Mouse (Mus musculus) A20 (cell line): Measurements from ENCODE around the gene Capn10.
"Not testable (repeated sequence)": the region's sequence is repeated elsewhere in the genome, so short reads cannot be mapped to it uniquely, and the experiment has no call there.

Experiments
- DNase-seq: peaks from one replicate; pipeline ENCODE4 v3.0.0-alpha.2; 2011; ENCODE audit warnings: low read depth, low spot score

Gene Capn10

GRCm38 (mm10) chr1:92919775-92920174 is 14.4 kb upstream of the Capn10 start:
- DNase-seq, result no peak

DNA sequence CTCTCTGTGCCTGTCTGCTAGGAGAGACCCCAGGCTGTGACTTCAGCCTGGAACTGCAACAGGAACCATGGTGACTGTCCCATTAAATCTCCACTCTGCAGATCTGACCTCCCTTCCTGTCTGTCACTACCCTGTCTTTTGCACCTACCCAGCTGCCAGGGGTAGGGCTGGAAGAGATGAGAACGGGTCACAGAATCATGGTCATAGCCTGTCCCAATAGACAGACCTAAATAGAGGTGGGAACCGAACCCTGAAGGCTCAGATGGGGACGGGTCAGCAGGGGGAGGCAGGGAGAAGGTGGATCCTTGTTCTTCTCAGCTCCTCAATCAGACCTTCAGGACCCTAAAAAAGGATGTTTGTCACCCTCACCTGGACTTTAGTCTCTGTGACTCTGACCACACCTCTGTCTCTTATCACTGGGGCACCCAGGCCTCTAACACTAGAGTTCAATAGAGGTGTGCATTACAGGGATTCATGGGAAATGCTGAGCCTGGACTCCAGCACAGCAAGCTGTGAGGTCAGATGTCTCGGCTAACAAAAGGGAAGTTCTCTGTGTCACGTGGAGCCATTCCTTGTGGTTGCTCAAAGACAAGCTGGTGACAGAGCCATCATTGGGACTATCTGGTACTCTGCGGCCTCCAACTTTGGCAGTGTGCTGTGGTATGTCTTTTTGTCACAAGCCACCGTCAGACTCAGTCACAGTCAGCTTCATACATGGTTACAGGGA is 13.5 kb upstream of the Capn10 start:
- DNase-seq, result no peak

GRCm38 (mm10) chr1:92921496-92921895 is 12.7 kb upstream of the Capn10 start:
- no peak for DNase-seq

GRCm38 (mm10) chr1:92930171-92930706 is 3.9 kb upstream of the Capn10 start:
- no peak for DNase-seq

GRCm38 (mm10) chr1:92933611-92934010 is 565 bp upstream of the Capn10 start:
- DNase-seq, result no peak

DNA sequence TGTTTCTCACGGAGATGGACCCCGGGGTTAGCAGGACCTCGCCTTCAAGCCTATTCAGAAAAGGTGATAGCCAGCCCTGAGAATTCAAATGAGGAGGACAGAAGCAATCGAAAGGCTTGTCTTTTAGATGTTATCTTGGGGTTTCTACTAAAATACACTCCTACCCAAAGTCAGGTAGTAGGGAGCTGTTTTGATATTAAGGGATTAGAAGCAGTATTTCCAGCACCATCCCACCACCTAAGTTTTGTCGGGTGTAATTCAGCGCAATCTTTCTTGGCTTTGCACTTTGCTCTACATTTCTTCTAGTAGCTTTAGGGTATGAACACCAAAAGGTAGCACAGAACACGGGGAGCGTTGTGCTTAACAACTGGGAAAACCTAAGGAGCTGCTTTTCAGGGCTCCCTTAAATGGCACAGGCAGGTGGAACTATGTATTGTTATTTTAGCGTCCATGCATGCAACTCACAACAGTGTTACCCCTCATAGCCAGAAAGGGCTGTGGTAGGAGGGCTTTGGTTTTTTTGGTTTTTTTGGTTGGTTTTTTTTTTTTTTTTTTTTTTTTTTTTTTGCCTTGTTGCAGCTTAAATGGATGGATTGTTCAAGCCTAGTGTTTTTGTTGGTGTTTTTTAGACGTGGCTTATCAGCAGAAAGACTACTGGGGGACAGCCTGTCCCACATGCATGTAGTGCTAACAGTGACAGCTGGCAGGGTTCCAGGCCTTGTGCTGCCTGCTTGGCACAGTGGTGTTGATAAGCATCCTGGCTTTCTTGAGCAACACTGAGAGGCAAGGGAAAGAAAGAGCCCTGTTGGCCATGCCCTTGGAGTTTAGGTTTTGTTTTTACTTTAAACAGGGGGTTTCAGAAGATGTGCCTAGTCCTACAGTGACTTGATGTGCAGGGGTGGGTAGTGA is 1.1 kb downstream of the Capn10 start:
- peak; percentile 37 for DNase-seq

- peak; percentile 20 for DNase-seq
These were observed 1.8 kb downstream of the Capn10 start for GRCm38 (mm10) chr1:92935977-92936376.

GRCm38 (mm10) chr1:92936467-92936866 is 2.3 kb downstream of the Capn10 start:
- no peak for DNase-seq

GRCm38 (mm10) chr1:92937797-92938196 is 3.6 kb downstream of the Capn10 start:
- no peak for DNase-seq

DNA sequence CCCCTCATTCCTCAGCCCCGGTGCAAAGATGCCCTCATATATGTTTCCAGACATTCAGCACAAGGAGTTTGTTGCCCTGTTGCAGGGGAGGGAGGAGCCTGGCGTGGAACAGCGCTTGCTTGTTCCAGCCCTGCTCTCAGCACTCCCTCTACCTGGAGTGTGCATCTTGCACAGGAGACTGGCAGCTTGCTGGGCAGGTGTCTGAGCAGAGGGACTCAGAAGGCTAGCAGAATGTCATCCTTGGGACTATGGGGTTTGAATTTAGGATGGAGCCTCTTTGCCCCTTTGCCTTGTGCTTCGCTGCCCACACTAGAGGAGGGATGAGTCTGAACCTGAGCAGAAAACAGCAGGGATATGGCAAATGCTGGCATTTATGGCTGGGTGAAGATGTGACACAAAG is 5.6 kb downstream of the Capn10 start:
- no peak for DNase-seq

- no peak for DNase-seq
These were observed 9.2 kb downstream of the Capn10 start for GRCm38 (mm10) chr1:92943219-92943989.

DNA sequence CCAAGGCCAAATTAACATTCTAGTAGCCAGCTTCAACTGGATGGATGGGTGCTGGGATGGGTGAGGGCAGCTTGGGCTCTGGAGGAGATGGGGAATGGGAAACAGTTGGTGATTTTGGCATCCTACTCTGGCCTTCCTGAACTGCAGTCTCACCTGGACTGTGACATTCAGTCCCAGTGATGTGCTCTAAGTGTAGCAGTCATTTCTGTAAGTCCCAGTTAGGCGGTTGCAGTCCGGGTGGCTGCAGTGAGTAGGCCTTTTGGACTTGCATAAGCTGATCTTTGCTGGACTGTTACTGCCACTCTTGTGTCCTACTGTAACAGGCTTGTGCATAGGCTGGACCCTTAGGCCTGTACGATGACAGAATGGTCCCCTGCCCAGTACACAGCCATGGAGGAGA is 13.8 kb downstream of the Capn10 start:
- no peak for DNase-seq

DNA sequence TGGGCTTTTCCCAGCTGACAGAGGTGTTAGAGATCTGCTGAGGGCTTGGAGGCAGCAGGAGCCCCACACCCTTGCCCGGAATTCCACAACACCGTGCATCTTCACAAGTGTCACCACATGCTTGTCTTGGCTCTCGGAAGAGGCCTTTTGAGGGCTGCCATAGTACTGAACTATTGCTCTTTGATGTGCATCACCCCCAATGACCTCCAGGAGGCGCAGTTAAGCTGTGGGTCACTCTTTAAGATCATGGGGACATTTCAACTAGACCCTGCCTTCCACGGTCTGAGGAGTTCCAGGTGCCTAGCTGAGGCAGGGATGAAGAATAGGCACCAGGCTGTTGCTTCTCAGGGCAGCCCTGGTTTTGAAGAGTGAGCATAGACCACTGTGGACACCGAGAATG is 15.2 kb downstream of the Capn10 start:
- peak; percentile 49 for DNase-seq

- no peak for DNase-seq
These were observed 16.4 kb downstream of the Capn10 start, which contains the start of gene Gpr35 for GRCm38 (mm10) chr1:92950607-92951006. Gene Gpr35 (plus strand): TSS chr1:92950865.

GRCm38 (mm10) chr1:92953641-92954040 is 19.5 kb downstream of the Capn10 start:
- DNase-seq, result no peak

DNA sequence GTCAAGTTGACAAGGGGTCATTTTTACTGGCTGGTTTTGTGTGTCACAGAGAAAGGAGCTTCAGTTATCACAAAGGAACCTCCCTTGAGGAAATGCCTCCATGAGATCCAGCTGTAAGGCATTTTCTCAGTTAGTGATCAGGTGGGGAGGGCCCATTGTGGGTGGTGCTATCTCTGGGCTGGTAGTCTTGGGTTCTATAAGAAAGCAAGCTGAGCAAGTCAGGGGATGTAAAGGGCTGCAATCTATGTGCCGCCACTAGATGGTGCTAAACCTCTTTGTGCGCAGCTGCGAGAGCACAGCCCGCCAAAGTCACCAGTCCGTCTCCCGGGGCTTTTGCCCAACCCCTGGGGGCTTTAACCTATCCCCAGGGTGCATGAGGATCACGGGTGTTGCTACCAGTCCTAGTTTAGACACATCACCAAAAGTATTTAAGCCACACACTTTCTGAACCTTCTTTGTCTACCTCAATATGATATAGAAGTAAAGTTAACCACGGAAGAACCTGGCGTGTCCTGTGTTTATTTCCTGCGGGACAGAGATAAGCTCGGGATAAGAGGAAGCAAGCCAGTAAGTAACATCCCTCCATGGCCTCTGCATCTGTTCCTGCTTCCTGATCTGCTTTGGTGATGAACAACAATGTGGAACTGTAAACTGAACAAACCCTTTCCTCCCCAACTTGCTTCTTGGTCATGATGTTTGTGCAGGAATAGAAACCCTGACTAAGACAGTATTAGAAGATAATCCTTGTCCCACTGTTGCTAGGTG is 22.6 kb downstream of the Capn10 start:
- DNase-seq, result peak; percentile 20

DNA sequence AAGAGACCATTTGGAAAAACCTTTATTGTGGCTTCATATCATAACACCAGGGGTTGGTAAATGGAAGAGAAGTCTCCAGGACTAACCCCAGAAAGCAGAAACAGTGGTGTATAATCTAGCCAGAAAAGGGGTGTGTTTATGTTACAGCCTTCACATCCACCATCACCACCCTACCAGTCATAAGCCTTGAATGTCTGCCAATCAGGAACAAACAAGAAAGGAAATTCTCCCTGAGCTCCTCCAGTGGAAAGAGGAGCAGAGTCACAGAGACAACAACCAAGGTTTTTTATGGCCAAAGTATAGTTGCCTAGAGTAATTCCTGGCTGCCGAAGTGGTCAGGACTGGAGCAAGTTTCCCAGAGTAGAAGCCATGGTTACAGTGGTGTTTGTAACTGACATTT is 24.8 kb downstream of the Capn10 start:
- no peak for DNase-seq

GRCm38 (mm10) chr1:92970791-92971190 is 36.6 kb downstream of the Capn10 start:
- not testable (repeated sequence) for DNase-seq

DNA sequence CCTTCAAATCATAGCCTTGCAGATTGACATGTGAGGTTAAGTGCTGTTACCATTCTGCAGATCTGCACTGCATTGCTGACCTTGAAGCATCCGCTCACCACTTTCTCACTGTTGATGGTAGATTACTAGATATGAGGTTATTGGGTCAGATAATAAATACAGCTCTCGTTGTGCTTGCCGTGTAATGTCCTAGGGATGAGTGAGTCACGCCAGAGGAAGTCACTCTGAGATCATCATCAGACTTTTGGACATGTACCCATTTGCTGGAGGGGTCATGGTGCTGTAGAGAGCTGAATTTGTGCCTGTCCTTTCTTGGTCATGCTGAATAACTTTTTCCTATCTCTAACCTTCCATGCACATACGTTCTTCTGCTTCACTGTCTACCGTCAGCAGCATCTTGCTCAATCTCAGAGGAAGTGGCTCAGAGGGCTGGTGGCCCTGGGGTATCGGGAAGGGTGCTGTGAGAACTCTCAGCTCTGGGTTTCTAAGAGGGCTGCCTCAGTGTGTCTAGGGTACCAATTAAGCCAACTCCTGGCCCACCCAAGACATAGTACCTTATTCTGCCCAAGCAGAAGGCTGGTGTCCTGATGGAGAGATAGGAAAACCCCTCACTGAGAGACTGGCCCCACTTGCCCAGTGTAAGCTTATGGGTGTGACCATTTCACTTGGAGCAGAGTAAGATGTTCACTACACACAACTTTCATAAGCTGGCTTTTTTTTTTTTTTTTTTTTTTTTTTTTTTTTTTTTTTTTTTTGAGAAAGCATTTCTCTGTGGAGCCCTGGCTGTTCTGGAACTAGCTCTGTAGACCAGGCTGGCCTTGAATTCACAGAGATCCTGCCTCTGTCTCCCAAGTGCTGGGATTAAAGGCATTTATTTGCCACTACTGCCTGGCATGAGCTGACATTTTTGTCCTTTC is 38.0 kb downstream of the Capn10 start:
- DNase-seq, result no peak

DNA sequence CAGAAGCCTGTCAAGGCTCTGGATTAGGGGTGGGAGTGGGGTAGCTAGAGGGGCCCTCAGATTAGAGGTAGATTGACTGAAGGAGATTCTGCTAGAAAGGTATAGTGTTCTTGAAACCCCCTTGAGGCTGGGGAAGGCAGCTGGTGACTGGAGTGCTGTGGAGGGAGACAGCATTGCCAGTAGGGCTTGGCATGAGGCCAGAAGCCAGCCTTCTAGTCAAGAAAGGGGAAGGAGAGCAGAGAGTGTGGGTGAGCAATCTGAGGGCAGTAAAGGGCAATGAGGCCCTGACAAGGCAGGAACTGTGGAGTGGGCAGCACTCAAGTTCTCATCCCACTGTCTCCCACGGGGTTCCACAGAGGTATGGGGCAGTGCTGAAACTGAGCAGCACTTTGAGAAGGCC is 38.7 kb downstream of the Capn10 start:
- DNase-seq, result peak; percentile 60
